Mouse (Mus musculus) lung, postnatal 0 days (tissue): ENCODE data around the gene Ifrd2.

ENCODE experiments used
- CTCF ChIP-seq: IDR thresholded peaks from 2 replicates; pipeline ENCODE4 v1.5.1; 2016; ENCODE audit warnings: antibody characterized with exemption, mild to moderate bottlenecking
- EP300 ChIP-seq: IDR thresholded peaks from 2 replicates; pipeline ENCODE4 v1.6.1; 2016; ENCODE audit warnings: antibody characterized with exemption, mild to moderate bottlenecking, control low read depth

DNA sequence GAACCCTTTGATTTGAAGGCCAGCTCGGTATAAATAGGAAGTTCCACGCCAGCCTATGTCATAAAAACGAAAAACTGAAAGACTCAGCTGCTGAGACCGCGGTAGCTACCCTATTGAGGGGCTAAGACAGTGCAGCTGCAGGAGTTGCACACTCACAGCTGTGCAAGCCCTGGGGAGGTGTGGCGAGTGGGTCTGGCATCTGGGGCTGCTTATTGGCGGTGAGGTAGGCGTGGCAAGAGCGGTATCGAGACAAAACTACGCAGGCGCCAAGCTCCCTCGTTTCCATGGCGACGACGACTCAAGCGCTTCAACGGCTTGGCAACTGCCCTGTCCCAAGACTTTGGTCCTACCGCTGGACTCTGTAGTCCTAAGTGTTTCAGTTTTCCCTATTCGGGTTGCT lies 40.4 kb upstream of the Ifrd2 start, which contains the start of gene Zmynd10:
- TF ChIP-seq EP300 = no peak
- no peak for TF ChIP-seq CTCF
